Mouse (Mus musculus) lung, postnatal 0 days (tissue): ENCODE data around the gene Popdc2. TPM values are rescaled to one million over a fixed set of nuclear protein-coding genes. Genes with fewer than 3 reads are reported as not detected.

Experiments used
- ATAC-seq: fragments of 200-750 bp; cut with Nextera tagmentation; 2 replicates; pipeline ENCODE4 v1.8.0; 2017; ENCODE audit warnings: moderate library complexity
- DNase-seq: peaks from one replicate; pipeline ENCODE4 v3.0.0-alpha.2; 2016; ENCODE audit warnings: low spot score
- H3K27ac ChIP-seq: fragments of 300-500 bp; sonication (generic); 2 replicates; pipeline ENCODE4 v1.5.1; 2014; ENCODE audit warnings: antibody characterized with exemption, mild to moderate bottlenecking, low read length, mixed read lengths
- H3K27me3 ChIP-seq: fragments of 300-500 bp; sonication (generic); replicated peaks from 2 replicates; pipeline ENCODE4 v1.6.1; 2014; ENCODE audit warnings: low read length, mixed read lengths; ENCODE audit not compliant: insufficient read depth
- H3K36me3 ChIP-seq: fragments of 300-500 bp; sonication (generic); 2 replicates; pipeline ENCODE4 v1.6.1; 2014; ENCODE audit warnings: low read length, mixed read lengths; ENCODE audit not compliant: insufficient read depth
- H3K4me1 ChIP-seq: fragments of 300-500 bp; sonication (generic); 2 replicates; pipeline ENCODE4 v1.6.1; 2014; ENCODE audit warnings: antibody characterized with exemption, low read depth, low read length, mixed read lengths; ENCODE audit not compliant: insufficient read depth
- H3K4me2 ChIP-seq: fragments of 300-500 bp; sonication (generic); replicated peaks from 2 replicates; pipeline ENCODE4 v1.6.1; 2014; ENCODE audit warnings: low read depth, mild to moderate bottlenecking, low read length, moderate library complexity, mixed read lengths
- H3K4me3 ChIP-seq: fragments of 300-500 bp; sonication (generic); 2 replicates; pipeline ENCODE4 v1.5.1; 2014; ENCODE audit warnings: low read depth, low read length
- H3K9ac ChIP-seq: fragments of 300-500 bp; sonication (generic); replicated peaks from 2 replicates; pipeline ENCODE4 v1.6.1; 2014; ENCODE audit warnings: low read depth, mild to moderate bottlenecking
- H3K9me3 ChIP-seq: fragments of 300-500 bp; sonication (generic); 2 replicates; pipeline ENCODE4 v1.6.1; 2016; ENCODE audit warnings: low read length, mixed read lengths
- CTCF ChIP-seq: IDR thresholded peaks from 2 replicates; pipeline ENCODE4 v1.5.1; 2016; ENCODE audit warnings: antibody characterized with exemption, mild to moderate bottlenecking
- EP300 ChIP-seq: IDR thresholded peaks from 2 replicates; pipeline ENCODE4 v1.6.1; 2016; ENCODE audit warnings: antibody characterized with exemption, mild to moderate bottlenecking, control low read depth
- WGBS: fragments of 180-500 bp; shearing (Covaris S2); extraction: QIAGEN DNeasy Blood & Tissue Kit; methylation state at CpG from one replicate; pipeline ENCODE4 v1.1.7; 2014; 5-methylcytosine and 5-hydroxymethylcytosine counted together
- polyA plus RNA-seq: library from polyadenylated mRNA; unstranded; fragments of >200 nt; fragmentation: Nextera tagmentation; extraction: Ambion mirVana; gene quantifications from 2 replicates; pipeline ENCODE4 v1.2.1, GENCODE M21; 2015

The Popdc2 gene
- polyA plus RNA-seq, 1 experiment from 2014 or later = 6.5 TPM

DNA sequence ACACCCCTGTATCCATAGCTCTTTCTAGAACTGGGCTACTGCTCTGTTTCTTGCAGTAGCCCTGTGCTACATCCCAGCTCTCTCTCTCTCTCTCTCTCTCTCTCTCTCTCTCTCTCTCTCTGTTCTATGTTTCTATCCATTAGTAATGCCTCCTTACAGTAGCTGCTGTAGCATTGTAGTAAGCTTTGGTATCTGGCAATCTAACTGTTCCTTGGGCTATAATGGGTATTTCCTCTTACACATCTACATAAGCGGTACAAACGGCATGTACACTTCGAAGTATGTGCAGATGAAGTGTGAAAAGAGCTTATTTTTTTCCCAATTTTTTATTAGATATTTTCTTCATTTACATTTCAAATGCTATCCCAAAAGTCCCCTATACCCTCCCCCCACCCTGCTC lies 17.9 kb downstream of the Popdc2 start:
- Histone ChIP-seq H3K27ac (no peak overlapping the region), H3K4me3 (no peak overlapping the region), H3K4me1 (no peaks in the 10 kb centered on the region), H3K9ac (no peak overlapping the region), H3K27me3 (no peaks in the 10 kb centered on the region), H3K9me3 (no peaks in the 10 kb centered on the region), H3K36me3 (no peaks in the 10 kb centered on the region), H3K4me2 (no peak overlapping the region)
- no peak for ATAC-seq
- DNase-seq = no peak
- TF ChIP-seq CTCF (no peak), EP300 (no peak)
- WGBS = 91% methylated on average over 3 of the region's 3 CpGs

DNA sequence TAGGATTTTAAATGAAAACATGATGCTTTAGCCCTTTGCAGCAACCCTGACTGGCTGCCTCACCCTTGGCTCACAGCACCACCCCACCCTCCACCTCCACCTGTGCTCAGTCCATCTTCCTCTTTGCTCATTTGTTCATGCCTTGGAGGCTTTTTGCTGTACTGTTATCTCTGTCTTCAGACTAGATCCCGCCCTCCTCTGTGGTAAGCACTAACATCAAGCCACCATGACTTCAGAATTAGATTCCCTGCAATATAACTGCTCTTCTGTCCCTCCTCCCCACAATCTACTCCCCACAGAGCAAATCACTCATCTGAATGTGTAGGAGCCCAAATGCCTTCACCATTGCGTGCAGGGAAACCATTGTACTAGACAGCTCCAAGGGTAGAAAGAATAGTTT lies 21.7 kb downstream of the Popdc2 start:
- no peaks in the 10 kb centered on the region for H3K9me3 ChIP-seq
- WGBS = 82% methylated on average over 2 of the region's 2 CpGs
- H3K27me3 ChIP-seq = no peaks in the 10 kb centered on the region
- ATAC-seq (no peak), DNase-seq (no peak)
- no peaks in the 10 kb centered on the region for H3K4me1 ChIP-seq
- no peak overlapping the region for H3K27ac ChIP-seq
- no peak overlapping the region for H3K4me3 ChIP-seq
- H3K4me2 ChIP-seq = no peak overlapping the region
- no peak for TF ChIP-seq CTCF
- no peak for TF ChIP-seq EP300
- H3K9ac ChIP-seq = no peak overlapping the region
- H3K36me3 ChIP-seq = no peaks in the 10 kb centered on the region

DNA sequence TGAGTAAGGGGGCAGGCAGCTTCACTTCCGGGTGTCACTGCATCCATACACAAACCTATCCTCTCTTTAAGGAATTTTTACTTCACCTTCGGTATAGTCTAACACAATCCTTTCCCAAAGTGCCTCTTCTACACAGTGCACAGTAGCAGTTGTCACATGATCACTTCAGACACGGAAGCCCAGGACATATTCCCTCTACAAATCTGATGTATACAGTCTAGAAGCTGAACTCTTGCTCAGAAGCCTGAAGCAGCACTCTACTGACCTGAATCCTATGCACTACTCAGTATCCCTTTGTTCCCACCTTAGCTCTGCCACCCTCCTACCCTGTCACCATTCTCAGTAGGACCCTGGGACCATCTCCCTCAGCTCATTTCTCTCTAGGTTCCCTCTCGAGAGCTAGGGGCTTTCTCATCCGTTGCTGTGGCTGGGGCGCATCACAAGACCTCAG lies 23.2 kb downstream of the Popdc2 start:
- no peak overlapping the region for H3K4me3 ChIP-seq
- WGBS = 74% methylated on average over 6 of the region's 6 CpGs
- H3K27me3 ChIP-seq = no peaks in the 10 kb centered on the region
- ATAC-seq (no peak), DNase-seq (no peak)
- no peak for TF ChIP-seq CTCF
- TF ChIP-seq EP300 = no peak
- H3K36me3 ChIP-seq = no peaks in the 10 kb centered on the region
- no peak overlapping the region for H3K9ac ChIP-seq
- no peaks in the 10 kb centered on the region for H3K9me3 ChIP-seq
- H3K4me2 ChIP-seq = no peak overlapping the region
- H3K4me1 ChIP-seq = no peaks in the 10 kb centered on the region
- no peak overlapping the region for H3K27ac ChIP-seq

DNA sequence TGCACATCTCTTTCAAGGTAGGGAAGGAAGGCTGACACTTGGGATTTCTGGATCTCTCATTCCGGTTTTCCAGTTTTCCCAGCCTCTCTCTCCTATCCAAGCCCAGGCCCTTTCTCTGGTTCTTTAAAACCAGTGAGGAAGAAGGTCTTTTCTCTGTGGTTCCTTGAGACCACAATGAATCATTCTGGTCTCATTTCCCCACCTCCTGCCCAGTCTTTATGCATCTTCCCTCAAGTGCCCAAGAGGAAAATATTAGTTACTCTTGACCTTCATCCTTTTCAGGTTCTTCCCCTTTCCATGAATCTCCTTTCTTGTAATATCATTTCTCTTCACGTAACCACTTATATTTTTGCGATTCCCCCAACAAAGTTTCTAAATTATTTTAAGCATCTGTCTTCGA lies 23.7 kb downstream of the Popdc2 start:
- no peak for ATAC-seq
- H3K27ac ChIP-seq = no peak overlapping the region
- TF ChIP-seq EP300 (no peak), CTCF (no peak)
- H3K4me2 ChIP-seq = no peak overlapping the region
- DNase-seq = no peak
- WGBS = 86% methylated on average over 4 of the region's 4 CpGs
- no peak overlapping the region for H3K9ac ChIP-seq
- H3K4me3 ChIP-seq = no peak overlapping the region
- no peaks in the 10 kb centered on the region for H3K4me1 ChIP-seq
- H3K9me3 ChIP-seq = no peaks in the 10 kb centered on the region
- H3K27me3 ChIP-seq = no peaks in the 10 kb centered on the region
- H3K36me3 ChIP-seq = no peaks in the 10 kb centered on the region

DNA sequence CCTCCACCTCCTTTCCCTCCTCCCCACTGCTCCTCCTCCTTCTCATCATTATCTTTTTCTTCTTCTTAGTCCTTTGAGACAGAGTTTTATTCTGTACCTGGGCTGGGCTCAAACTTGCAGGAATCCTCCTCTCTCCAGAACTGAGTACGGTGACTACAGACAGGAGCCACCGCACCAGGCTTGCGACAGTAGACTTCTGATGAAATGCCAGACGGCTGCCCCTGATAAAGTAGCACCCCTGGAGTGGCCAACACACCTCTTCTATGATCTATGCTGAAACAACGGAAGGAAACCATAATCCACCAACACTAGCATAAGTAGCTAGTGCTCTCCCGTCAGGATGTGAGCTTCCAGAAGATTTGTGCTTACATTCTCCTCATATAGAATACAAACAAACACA lies 25.4 kb downstream of the Popdc2 start:
- no peaks in the 10 kb centered on the region for H3K27me3 ChIP-seq
- H3K27ac ChIP-seq = no peak overlapping the region
- no peak overlapping the region for H3K4me3 ChIP-seq
- DNase-seq (no peak), ATAC-seq (no peak)
- H3K4me2 ChIP-seq = no peak overlapping the region
- no peaks in the 10 kb centered on the region for H3K36me3 ChIP-seq
- no peaks in the 10 kb centered on the region for H3K9me3 ChIP-seq
- TF ChIP-seq EP300 = no peak
- TF ChIP-seq CTCF = no peak
- no peak overlapping the region for H3K9ac ChIP-seq
- 73% methylated on average over 6 of the region's 6 CpGs for WGBS
- H3K4me1 ChIP-seq = no peaks in the 10 kb centered on the region

DNA sequence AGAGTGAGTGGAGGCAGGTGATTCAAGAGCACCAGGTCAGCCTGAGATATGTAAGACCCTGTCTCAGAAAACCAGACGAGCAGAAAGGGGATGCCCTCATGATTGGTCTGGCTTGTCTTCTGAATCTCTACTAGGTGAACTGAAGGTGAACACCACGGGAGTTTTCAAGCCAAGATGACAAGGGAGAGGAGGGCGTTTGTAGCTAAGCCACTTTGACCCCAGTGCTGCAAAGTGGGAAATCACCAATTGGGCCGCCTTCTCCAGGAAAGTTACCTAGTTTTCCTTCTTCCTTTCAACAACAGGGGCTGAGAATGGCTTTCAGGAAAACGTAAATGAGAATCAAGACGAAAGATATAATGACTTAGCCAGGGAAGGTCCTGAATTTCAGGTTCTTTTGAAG lies 26.7 kb downstream of the Popdc2 start:
- ATAC-seq = no peak
- TF ChIP-seq CTCF = no peak
- no peak for TF ChIP-seq EP300
- Histone ChIP-seq H3K27me3 (no peaks in the 10 kb centered on the region), H3K9ac (no peak overlapping the region), H3K4me3 (no peak overlapping the region), H3K9me3 (no peaks in the 10 kb centered on the region), H3K27ac (no peak overlapping the region), H3K4me1 (no peaks in the 10 kb centered on the region), H3K4me2 (no peak overlapping the region), H3K36me3 (no peaks in the 10 kb centered on the region)
- DNase-seq = no peak
- WGBS = 66% methylated on average over 6 of the region's 6 CpGs

DNA sequence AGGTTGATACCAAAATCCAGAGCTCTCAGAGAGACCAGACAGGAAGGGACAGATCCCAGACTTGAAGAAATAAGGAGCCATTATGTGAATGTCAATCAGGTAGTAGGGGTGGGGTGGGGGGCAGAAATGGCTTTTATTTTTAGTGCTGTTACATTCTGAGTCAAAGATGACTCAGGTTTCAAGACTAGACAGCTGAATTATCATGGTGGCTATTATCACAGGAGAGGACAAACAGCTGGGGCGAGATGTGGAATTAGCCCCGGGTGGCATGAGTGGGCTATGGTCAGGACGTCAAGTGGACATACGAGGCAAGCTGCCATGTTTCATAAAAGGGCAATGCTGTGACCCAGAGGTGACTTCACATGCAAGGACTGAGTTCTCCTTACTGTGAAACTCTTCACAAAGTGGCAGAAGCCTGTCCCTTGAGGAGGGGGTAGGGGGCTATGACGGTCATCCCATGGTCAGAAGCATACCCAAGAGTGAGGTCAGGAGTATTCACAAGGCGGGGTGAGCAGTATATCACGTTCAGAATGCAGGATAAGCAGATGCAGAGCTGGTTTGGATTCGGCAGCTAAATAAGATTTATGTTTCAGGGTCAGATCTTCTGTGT lies 27.4 kb downstream of the Popdc2 start:
- no peak overlapping the region for H3K4me3 ChIP-seq
- TF ChIP-seq EP300 (no peak), CTCF (no peak)
- no peak for DNase-seq
- H3K4me1 ChIP-seq = no peaks in the 10 kb centered on the region
- H3K27ac ChIP-seq = no peak overlapping the region
- no peaks in the 10 kb centered on the region for H3K27me3 ChIP-seq
- no peaks in the 10 kb centered on the region for H3K9me3 ChIP-seq
- no peaks in the 10 kb centered on the region for H3K36me3 ChIP-seq
- WGBS = 76% methylated on average over 8 of the region's 8 CpGs
- ATAC-seq = no peak
- H3K4me2 ChIP-seq = no peak overlapping the region
- no peak overlapping the region for H3K9ac ChIP-seq
